28 mouse cellular contexts compared by ENCODE assay signal in genomic region chr9:46018316-46018715, GRCm38 (mm10). TPM values are rescaled to one million over a fixed set of nuclear protein-coding genes. Genes with fewer than 3 reads are reported as not detected.
A peak's percentile ranks its signal among the peaks of the same experiment; 100 is the strongest.
DNase-seq lines count a peak whose midpoint lies in the region; ATAC-seq and TF ChIP-seq lines count a peak whose summit lies in the region.
"Had no signal": no experiment of that assay in that cellular context is flagged by ENCODE, and none has a peak within 500 bp of the region (broad histone marks: within the 10 kb centered on the region; RNA-seq: fewer than 3 reads in every experiment).

No protein-coding gene starts in this region.

- no peak for TF ChIP-seq POLR2A in liver, adult 2 months (IDR thresholded peaks at IDR 0.05; ENCODE audit: extremely low read depth, insufficient read depth, low read length)

- H3K27me3 ChIP-seq in liver, adult 2 months (ENCODE audit: control insufficient read depth, insufficient read depth, low read length): no peaks in the 10 kb centered on the region
- H3K27me3 ChIP-seq in liver, postnatal 0 days (ENCODE audit: insufficient read depth, low read length): no peaks in the 10 kb centered on the region
- H3K27me3 ChIP-seq: embryonic facial prominence, embryonic 13.5 days; heart, embryonic 13.5 days; liver, embryonic 15.5 days; lung, embryonic 15.5 days; neural tube, embryonic 12.5 days had no signal

- H3K36me3 ChIP-seq in liver, adult 2 months (ENCODE audit: control insufficient read depth, insufficient read depth, low read length): peaks cover 8% of the 10 kb centered on the region
- H3K36me3 ChIP-seq in liver, postnatal 0 days (replicated peaks; ENCODE audit: insufficient read depth, low read length): peaks cover 10% of the 10 kb centered on the region; the same call in 1 of the 2 replicates
- H3K36me3 ChIP-seq: lung, embryonic 15.5 days; neural tube, embryonic 12.5 days had no signal

- peaks cover 54% of the 10 kb centered on the region for H3K79me2 ChIP-seq in liver, adult 2 months (ENCODE audit: control insufficient read depth, insufficient read depth, low read length)

- H3K4me3 ChIP-seq in liver, adult 2 months (ENCODE audit: insufficient read depth, low read depth, low read length): no peak overlapping the region
- no peak overlapping the region for H3K4me3 ChIP-seq in liver, postnatal 0 days (ENCODE audit: low read depth, low read length)
- H3K4me3 ChIP-seq: embryonic facial prominence, embryonic 13.5 days; erythroblast, embryonic 14.5 days; gastrocnemius, adult 2 months; heart, embryonic 13.5 days; liver, embryonic 15.5 days; lung, embryonic 15.5 days; neural tube, embryonic 12.5 days had no signal

- no peak for TF ChIP-seq CTCF in liver, adult 2 months (IDR thresholded peaks at IDR 0.05; ENCODE audit: low read depth, low read length)
- TF ChIP-seq CTCF in liver, postnatal 0 days (IDR thresholded peaks at IDR 0.05; ENCODE audit: low read depth): no peak

- 41% methylated on average over 6 of the region's 6 CpGs for WGBS in liver, adult 2 months
- 76% methylated on average over 6 of the region's 6 CpGs for WGBS in liver, postnatal 0 days (ENCODE audit: insufficient replicate concordance)

- H3K9me3 ChIP-seq in liver, postnatal 0 days (ENCODE audit: low read length): no peaks in the 10 kb centered on the region
- H3K9me3 ChIP-seq: embryonic facial prominence, embryonic 13.5 days; heart, embryonic 13.5 days; liver, embryonic 15.5 days; lung, embryonic 15.5 days; neural tube, embryonic 12.5 days had no signal

- peaks cover 22% of the 10 kb centered on the region for H3K4me1 ChIP-seq in liver, adult 2 months (ENCODE audit: control insufficient read depth, insufficient read depth, low read length)
- H3K4me1 ChIP-seq in liver, postnatal 0 days (ENCODE audit: insufficient read depth): peaks cover 19% of the 10 kb centered on the region

- H3K4me2 ChIP-seq in liver, postnatal 0 days (ENCODE audit: low read depth, low read length): no peak overlapping the region
- H3K4me2 ChIP-seq: embryonic facial prominence, embryonic 13.5 days; heart, embryonic 13.5 days; hindbrain, embryonic 14.5 days; liver, embryonic 15.5 days; lung, embryonic 15.5 days; midbrain, embryonic 11.5 days; neural tube, embryonic 12.5 days had no signal

- no peak overlapping the region for H3K9ac ChIP-seq in liver, adult 2 months (ENCODE audit: low read depth, low read length)
- no peak overlapping the region for H3K9ac ChIP-seq in liver, postnatal 0 days (replicated peaks)
- H3K9ac ChIP-seq: embryonic facial prominence, embryonic 13.5 days; heart, embryonic 13.5 days; hindbrain, embryonic 14.5 days; liver, embryonic 15.5 days; lung, embryonic 15.5 days; neural tube, embryonic 12.5 days had no signal

- no peak for ATAC-seq in liver, postnatal 0 days
- ATAC-seq: activated CD4-positive, CD25-positive, alpha-beta regulatory T cell, adult 4 months; forebrain, embryonic 16.5 days; intestine, postnatal 0 days; midbrain, embryonic 16.5 days had no signal

- no peak overlapping the region for H3K27ac ChIP-seq in liver, adult 2 months (replicated peaks; ENCODE audit: insufficient read depth, low read depth, low read length)
- H3K27ac ChIP-seq in liver, postnatal 0 days (ENCODE audit: low read depth): no peak overlapping the region
- H3K27ac ChIP-seq: embryonic facial prominence, embryonic 13.5 days; gastrocnemius, adult 2 months; heart, embryonic 13.5 days; hindbrain, embryonic 14.5 days; liver, embryonic 15.5 days; lung, embryonic 15.5 days; neural tube, embryonic 12.5 days had no signal

- peak; percentile 70 for DNase-seq in cerebellum, adult 9-10 months
- DNase-seq in cerebellum, adult 11 months: no peak
- DNase-seq in liver, adult 2 months (ENCODE audit: extremely low read depth, low read depth, low spot score): peak; percentile 65
- no peak for DNase-seq in liver, postnatal 0 days
- DNase-seq in cerebellum, postnatal 36 days: peak; percentile 30 to 44
- no peak for DNase-seq in thymus, postnatal 36 days
- DNase-seq: adrenal gland, postnatal 36 days; B cell, adult 2 months; gastrocnemius, adult 2 months; heart, postnatal 10 days; kidney, adult 9 months; kidney, postnatal 10 days; liver; right cerebral cortex, adult 18-20 months; spleen, adult 18-20 months; thymus, adult 2 months had no signal

- no peak for TF ChIP-seq EP300 in liver, postnatal 0 days (IDR thresholded peaks at IDR 0.05; ENCODE audit: low read depth)

RNA-seq across cellular contexts. Expression of gene Sik3, which starts 5.7 kb away (rescaled TPM):
- 14.1 and 17.3 TPM in 2 replicates for total RNA-seq in liver, adult 2 months (2014; rRNA removed)
- polyA plus RNA-seq in liver, adult 2 months (2012; rRNA removed): 14.9 and 16.5 TPM in 2 replicates
- 5.0 TPM in 2 replicates for polyA plus RNA-seq in liver, postnatal 0 days (2015; fragmentation: Nextera tagmentation; extraction: Ambion mirVana)

RNA-seq across cellular contexts. Expression of gene Pafah1b2, which starts 5.8 kb away (rescaled TPM):
- total RNA-seq in liver, adult 2 months (2014; rRNA removed): 14.6 and 14.8 TPM in 2 replicates
- 12.0 and 14.2 TPM in 2 replicates for polyA plus RNA-seq in liver, adult 2 months (2012; rRNA removed)
- polyA plus RNA-seq in liver, postnatal 0 days (2015; fragmentation: Nextera tagmentation; extraction: Ambion mirVana): 35.8 and 42.6 TPM in 2 replicates

Comparison
In these comparisons a context has a peak if more than half of its experiments do, and no peak if none do; other contexts are left out.
1. DNase-seq: peak in cerebellum, adult 9-10 months (single experiment), liver, adult 2 months (single experiment) and cerebellum, postnatal 36 days (2 of 2); none in cerebellum, adult 11 months (single experiment), liver, postnatal 0 days (single experiment) and thymus, postnatal 36 days (0 of 2).